Mouse (Mus musculus) cerebellum, adult 2 months (tissue): ENCODE results near the gene Ccrl2. TPM values are rescaled to one million over a fixed set of nuclear protein-coding genes. Genes with fewer than 3 reads are reported as not detected.
A peak's percentile ranks its signal among the peaks of the same experiment; 100 is the strongest.

Source experiments
- DNase-seq, 2 experiments: peaks; one replicate each; pipeline ENCODE4 v3.0.0; 2021
- H3K27ac ChIP-seq: fragments of 200-500 bp; 2 replicates; pipeline ENCODE4 v1.5.1; 2012; ENCODE audit warnings: low read length, control low read depth, inconsistent platforms; ENCODE audit not compliant: insufficient read depth
- H3K27me3 ChIP-seq: fragments of 200-500 bp; 2 replicates; pipeline ENCODE4 v1.6.1; 2012; ENCODE audit warnings: inconsistent platforms, mild to moderate bottlenecking, low read length, moderate library complexity; ENCODE audit not compliant: control insufficient read depth, insufficient read depth
- H3K4me1 ChIP-seq: fragments of 200-500 bp; 2 replicates; pipeline ENCODE4 v1.6.1; 2011; ENCODE audit warnings: low read length; ENCODE audit not compliant: control insufficient read depth, insufficient read depth
- H3K4me3 ChIP-seq: fragments of 200-500 bp; replicated peaks from 2 replicates; pipeline ENCODE3; 2011; ENCODE audit warnings: mild to moderate bottlenecking, low read depth, low read length, control low read depth; ENCODE audit not compliant: insufficient read depth
- CTCF ChIP-seq: fragments of 200-500 bp; IDR thresholded peaks from 2 replicates; pipeline ENCODE4 v1.5.1; 2011; ENCODE audit warnings: low read depth, mild to moderate bottlenecking, control low read depth, low read length, moderate library complexity, borderline replicate concordance; ENCODE audit not compliant: insufficient read depth
- POLR2A ChIP-seq: fragments of 200-500 bp; IDR thresholded peaks from 2 replicates; pipeline ENCODE4 v1.6.1; 2011; ENCODE audit warnings: low read length, control low read depth, borderline replicate concordance; ENCODE audit not compliant: insufficient read depth
- WGBS: fragments of 180-500 bp; shearing (Covaris S2); methylation state at CpG from one replicate; pipeline ENCODE4 v1.1.7; 2018; 5-methylcytosine and 5-hydroxymethylcytosine counted together
- polyA plus RNA-seq: library from polyadenylated mRNA; depleted of rRNA; stranded (reverse); fragments of >200 nt; gene quantifications from 2 replicates; pipeline ENCODE4 v1.2.3, GENCODE M21; 2012

Gene Ccrl2
- polyA plus RNA-seq, 1 experiment, result 1.1 TPM

- Histone ChIP-seq H3K27ac (no peak overlapping the region), H3K27me3 (no peaks in the 10 kb centered on the region), H3K4me3 (no peak overlapping the region), H3K4me1 (no peaks in the 10 kb centered on the region)
- no peak for TF ChIP-seq CTCF
- DNase-seq, result no peak
- WGBS, result 92% methylated on average over 8 of the region's 8 CpGs
Observed at GRCm38 (mm10) chr9:111080801-111081200, 23.5 kb upstream of the Ccrl2 start.

- Histone ChIP-seq H3K27ac (no peak overlapping the region), H3K4me3 (no peak overlapping the region), H3K27me3 (no peaks in the 10 kb centered on the region), H3K4me1 (no peaks in the 10 kb centered on the region)
- 54% methylated on average over 5 of the region's 5 CpGs for WGBS
- TF ChIP-seq POLR2A (no peak), CTCF (peak; percentile 66)
- no peak for DNase-seq
Observed at GRCm38 (mm10) chr9:111077745-111078144, 20.4 kb upstream of the Ccrl2 start.

- DNase-seq, result no peak
- TF ChIP-seq CTCF (no peak), POLR2A (no peak)
- WGBS, result 56% methylated on average over 4 of the region's 4 CpGs
- Histone ChIP-seq H3K4me1 (no peaks in the 10 kb centered on the region), H3K27me3 (no peaks in the 10 kb centered on the region), H3K27ac (no peak overlapping the region), H3K4me3 (no peak overlapping the region)
Observed at GRCm38 (mm10) chr9:111072971-111073370, 15.7 kb upstream of the Ccrl2 start.

- H3K4me3 ChIP-seq, result no peak overlapping the region
- H3K27me3 ChIP-seq, result no peaks in the 10 kb centered on the region
- H3K27ac ChIP-seq, result no peak overlapping the region
- no peaks in the 10 kb centered on the region for H3K4me1 ChIP-seq
- no peak for DNase-seq
- 52% methylated on average over 7 of the region's 7 CpGs for WGBS
- TF ChIP-seq POLR2A (no peak), CTCF (peak; percentile 39; the same call in 1 of the 2 replicates)
Observed at GRCm38 (mm10) chr9:111072175-111072574, 14.9 kb upstream of the Ccrl2 start.

DNA sequence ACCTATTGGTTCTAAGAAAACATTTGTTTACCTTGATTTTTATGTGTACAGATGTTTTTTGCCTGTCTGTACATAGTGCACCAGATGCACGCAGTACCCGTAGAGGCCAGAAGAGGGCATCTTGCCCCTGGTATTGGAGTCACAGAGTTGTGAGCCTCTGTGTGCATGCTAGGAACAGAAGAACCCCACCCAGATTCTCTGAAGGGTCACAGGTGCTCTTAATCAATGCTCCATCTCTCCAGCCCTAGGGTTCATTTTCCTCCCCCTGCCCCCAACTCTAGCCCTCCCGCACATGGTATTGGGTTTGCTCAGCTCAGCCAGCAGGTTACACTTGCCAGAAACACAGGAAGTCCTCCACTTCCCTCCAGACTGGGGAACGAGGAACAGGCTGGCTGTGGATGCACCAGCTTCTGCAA, 13.2 kb upstream of the Ccrl2 start:
- TF ChIP-seq POLR2A (no peak), CTCF (0 out of 2 replicates have a peak, but pooled peaks have one; percentile 35)
- Histone ChIP-seq H3K27ac (no peak overlapping the region), H3K4me1 (no peaks in the 10 kb centered on the region; the same call in 1 of the 2 replicates), H3K4me3 (no peak overlapping the region), H3K27me3 (no peaks in the 10 kb centered on the region)
- DNase-seq, result peak in 1 of 2 experiments; percentile 11
- 40% methylated on average over 4 of the region's 4 CpGs for WGBS

DNA sequence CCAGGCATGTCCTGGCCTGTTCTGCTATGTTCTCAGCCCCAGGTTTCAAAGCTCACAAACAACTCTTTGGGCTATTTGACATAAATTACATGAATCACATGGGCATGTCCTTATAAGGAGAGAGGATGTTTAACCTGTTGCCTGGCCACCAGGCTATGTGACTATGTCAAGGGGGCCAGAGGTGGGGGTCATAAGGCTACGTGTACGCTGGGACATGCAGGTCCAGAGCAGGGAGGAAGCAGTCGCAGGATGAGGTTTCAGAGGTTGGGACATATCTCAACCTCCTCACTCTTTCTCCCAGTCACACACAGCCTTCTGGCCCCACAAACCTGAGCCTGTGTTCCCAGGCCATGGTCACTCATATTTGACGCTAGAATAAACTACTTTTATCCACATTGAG, 9.7 kb upstream of the Ccrl2 start:
- TF ChIP-seq CTCF, result no peak
- TF ChIP-seq POLR2A, result no peak
- WGBS, result 93% methylated on average over 4 of the region's 4 CpGs
- no peaks in the 10 kb centered on the region; the same call in 1 of the 2 replicates for H3K4me1 ChIP-seq
- no peaks in the 10 kb centered on the region for H3K27me3 ChIP-seq
- no peak for DNase-seq
- no peak overlapping the region for H3K4me3 ChIP-seq
- no peak overlapping the region for H3K27ac ChIP-seq

DNA sequence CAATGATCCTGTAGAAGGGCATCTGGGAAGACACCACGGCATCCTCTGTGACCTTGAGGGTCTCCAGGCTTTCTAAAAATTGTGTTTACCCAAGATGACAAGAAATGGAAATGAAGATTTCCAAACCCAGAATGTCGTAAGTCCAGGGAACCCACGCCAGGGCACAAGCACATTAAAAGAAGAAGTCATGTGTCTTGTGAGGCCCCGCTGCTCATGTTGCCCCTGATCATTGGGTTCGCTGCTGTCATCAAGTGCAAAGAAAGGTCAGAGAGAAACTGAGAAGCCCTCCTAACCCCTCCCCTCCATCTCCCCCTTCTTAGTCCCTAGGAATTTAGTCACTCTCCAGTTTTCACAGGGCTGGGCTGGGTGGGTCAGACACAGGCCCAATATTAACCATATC, 5.5 kb upstream of the Ccrl2 start:
- no peaks in the 10 kb centered on the region; the same call in 1 of the 2 replicates for H3K4me1 ChIP-seq
- H3K27me3 ChIP-seq, result no peaks in the 10 kb centered on the region
- no peak overlapping the region for H3K4me3 ChIP-seq
- DNase-seq, result no peak
- no peak overlapping the region for H3K27ac ChIP-seq
- TF ChIP-seq CTCF (no peak), POLR2A (no peak)
- 80% methylated on average over 5 of the region's 5 CpGs for WGBS

DNA sequence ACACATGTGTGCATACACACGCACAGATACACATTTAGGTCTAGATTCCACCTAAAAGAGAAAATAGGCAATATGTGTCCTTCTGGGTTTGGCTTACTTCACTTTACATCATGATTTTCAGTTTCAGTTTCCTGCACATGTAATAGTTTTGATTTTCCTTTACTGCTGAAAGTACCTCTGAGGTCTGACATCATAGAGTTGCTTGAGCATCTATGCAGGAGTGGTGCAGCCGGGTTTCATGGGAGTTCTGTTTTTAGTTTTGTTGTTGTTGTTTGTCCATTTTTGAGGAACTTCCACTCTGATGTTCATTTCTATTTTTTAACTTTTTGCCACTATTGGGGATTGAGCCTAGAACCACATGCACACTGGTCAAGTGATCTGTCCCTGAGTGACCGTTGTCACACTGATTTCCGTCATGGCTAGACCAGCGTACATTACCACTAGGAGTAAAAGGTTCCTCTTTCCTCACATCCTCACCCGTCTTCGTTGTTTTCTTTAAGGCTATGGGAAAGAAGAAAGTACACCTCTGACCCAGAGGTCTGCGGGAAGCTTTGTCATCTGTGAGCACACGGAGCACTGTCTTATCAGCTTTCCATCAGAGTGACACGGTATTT, 1.7 kb upstream of the Ccrl2 start:
- 86% methylated on average over 10 of the region's 10 CpGs for WGBS
- no peaks in the 10 kb centered on the region for H3K27me3 ChIP-seq
- TF ChIP-seq CTCF, result no peak
- no peak for TF ChIP-seq POLR2A

More for the DNA sequence above, 1.7 kb upstream of the Ccrl2 start:
- Histone ChIP-seq H3K4me3 (no peak overlapping the region), H3K27ac (no peak overlapping the region), H3K4me1 (no peaks in the 10 kb centered on the region; the same call in 1 of the 2 replicates)
- DNase-seq, result no peak
